Mouse (Mus musculus) cerebellum, postnatal 10 days (tissue): ENCODE data around the gene Got2.
A peak's percentile ranks its signal among the peaks of the same experiment; 100 is the strongest.

Experiments
- DNase-seq, 2 experiments: peaks; one replicate each; pipeline ENCODE4 v3.0.0; 2021; ENCODE audit warnings: mixed read lengths in 2 of 2

The Got2 gene

GRCm38 (mm10) chr8:95888285-95889136 is at the start of gene Got2:
Gene Got2, minus strand, starts transcription at chr8:95888547.
- peak; percentile 97 for DNase-seq

DNA sequence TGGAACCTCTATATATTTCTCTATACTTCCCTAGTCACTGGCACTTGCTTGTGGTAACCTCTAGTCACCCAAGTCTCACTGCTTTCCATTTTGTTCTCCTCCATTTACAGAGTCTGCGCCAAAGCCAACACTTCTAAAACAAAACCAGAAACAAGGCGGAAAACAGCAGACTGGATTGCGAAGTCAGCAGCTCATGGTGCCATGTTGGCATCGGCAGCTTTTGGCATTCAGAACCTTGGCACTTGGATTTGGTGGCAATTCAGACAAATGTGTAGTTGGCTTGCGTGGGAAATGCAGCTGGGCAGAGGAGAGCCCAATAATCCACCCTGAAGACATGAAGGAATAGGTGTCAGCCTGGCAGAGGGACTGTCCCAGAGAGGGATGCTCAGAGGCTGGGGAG is 44.5 kb upstream of the Got2 start:
- peak; percentile 71 for DNase-seq

GRCm38 (mm10) chr8:95929821-95930220 is 41.5 kb upstream of the Got2 start:
- DNase-seq, result peak; percentile 79 to 80

GRCm38 (mm10) chr8:95916106-95916505 is 27.8 kb upstream of the Got2 start:
- peak; percentile 53 to 70 for DNase-seq

DNA sequence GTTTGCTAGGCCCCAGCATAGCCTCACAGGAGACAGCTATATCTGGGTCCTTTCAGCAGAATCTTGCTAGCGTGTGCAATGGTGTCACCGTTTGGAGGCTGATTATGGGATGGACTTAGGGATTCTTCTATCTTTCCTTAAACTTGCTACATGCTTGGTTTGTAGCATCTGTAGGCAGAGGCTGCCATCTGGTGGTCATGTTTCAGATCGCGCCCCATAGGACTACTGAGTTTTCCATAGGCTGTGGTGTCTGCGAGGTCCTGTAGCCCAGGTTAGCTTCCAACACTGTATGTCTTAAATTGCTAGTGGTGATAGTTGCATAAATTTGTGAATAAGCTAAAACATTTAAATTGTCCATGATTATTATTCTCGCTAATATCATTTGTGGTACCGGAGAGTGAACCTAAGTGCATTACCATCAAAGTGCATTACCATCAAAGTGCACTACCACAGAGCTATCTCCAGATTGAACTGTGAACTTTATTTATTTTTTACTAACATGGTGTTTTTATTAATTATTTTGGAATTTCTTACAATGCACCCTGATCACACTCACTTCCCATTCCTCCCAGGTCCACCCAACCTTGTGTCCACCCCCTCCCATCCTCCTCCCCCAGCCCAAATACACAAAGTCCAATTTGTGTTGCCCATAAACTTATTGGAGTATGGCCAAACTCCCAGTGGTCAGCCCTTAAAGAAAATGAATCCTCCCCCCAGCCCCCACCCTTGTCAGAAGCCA is 26.7 kb upstream of the Got2 start:
- DNase-seq, result peak; percentile 88 to 90

GRCm38 (mm10) chr8:95911240-95911639 is 22.9 kb upstream of the Got2 start:
- no peak for DNase-seq

GRCm38 (mm10) chr8:95907885-95908284 is 19.5 kb upstream of the Got2 start:
- no peak for DNase-seq

- DNase-seq, result no peak
Observed at GRCm38 (mm10) chr8:95906738-95907137, 18.4 kb upstream of the Got2 start.

DNA sequence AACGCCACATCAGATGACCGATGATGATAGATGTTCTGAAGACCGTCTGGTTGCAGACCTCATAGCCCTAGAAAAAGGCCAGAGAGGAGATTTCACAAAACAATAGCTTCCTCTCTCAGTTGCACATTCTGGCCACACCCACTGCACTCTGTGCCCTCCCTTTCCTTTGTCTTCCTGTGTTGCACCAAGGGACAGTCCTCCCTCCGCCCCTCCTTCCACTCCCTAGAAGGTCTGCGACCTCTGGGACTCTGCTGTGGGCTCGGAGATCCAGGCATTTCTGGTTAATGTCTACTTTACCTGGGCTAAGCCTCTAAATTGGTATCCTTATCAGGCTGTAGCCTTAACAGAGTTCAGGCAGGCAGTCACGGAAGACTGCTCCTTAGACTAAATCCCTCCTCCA is 13.5 kb upstream of the Got2 start:
- DNase-seq, result no peak

DNA sequence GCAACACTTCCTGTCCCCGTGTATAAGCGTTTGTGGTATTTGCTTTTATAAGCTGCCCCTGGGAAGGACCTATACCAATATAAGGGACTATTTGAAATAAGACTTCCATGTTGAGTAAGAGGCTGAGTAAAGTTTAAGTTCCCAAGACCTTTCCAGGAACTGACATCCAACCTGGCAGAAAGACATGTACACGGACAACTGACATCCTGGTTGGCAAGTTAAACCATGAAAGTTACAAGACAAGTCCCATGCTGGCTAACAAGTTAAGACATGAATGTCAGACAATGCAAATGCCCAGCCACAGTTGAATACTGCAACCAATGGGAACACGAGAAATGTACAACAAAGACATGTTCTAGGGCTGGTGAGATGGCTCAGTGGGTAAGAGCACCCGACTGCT is 5.4 kb upstream of the Got2 start:
- DNase-seq, result no peak

DNA sequence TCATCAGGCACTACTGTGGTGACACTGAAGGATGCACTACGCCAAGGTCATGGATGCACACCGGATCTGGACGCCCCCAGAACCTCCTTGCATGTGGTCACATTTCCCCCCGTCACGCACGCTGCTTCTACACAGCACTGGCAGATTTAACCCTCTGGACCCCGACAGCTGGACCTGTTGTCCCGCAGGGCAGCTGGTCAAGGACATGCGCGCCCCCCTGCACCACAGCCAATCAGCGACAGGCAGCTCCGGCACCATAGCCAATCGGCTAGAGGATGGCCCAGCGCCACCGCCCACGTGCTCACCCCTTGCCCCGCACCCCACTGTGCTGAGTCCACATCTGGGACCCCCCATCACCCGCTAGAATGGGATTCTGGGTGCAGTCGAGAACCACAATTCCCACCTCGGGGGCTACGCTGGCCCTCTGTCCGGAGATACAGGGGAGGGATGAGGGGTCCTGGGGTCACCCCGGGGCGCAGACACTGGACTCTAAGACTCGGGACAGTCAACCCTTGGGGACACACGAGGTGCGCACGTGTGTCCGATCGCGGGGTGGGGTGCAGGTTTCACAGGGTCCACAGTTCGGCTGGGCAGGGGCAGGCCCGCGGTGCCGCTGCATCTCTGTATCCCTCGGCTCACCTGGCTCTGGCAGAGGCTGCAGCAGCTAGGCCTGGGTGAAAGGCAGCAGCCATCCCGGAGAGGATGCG is 616 bp downstream of the Got2 start:
- DNase-seq, result peak; percentile 96

GRCm38 (mm10) chr8:95886647-95887577 is 1.4 kb downstream of the Got2 start:
- DNase-seq, result peak; percentile 52 to 60

GRCm38 (mm10) chr8:95885966-95886365 is 2.4 kb downstream of the Got2 start:
- DNase-seq, result no peak

DNA sequence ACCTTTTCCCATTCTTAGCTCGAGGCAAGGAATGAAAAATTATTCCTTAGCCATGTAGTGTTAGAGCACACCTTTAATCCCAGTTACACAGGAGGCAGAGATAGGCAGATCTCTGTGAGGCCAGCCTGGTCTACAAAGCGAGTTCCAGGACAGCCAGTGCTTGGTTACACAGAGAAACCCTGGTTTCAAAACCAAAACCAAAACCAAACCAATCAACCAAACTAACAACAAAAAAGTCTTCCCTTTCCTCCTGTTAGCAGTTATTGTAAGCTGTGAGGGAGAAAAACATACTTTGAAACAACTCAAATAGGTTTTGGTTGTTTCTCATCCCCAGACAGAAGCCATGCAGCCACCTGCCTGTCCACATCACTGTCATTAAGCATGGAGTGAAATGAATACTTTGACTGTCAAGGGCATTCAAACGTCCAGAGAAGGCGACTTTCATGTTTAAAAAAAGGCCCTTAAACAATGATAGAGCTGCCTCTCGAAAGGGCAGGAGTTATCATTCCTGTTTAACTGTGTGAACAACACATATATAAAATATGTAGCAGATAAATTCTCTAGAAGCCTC is 3.0 kb downstream of the Got2 start:
- no peak for DNase-seq

GRCm38 (mm10) chr8:95884491-95884890 is 3.9 kb downstream of the Got2 start:
- DNase-seq, result no peak

DNA sequence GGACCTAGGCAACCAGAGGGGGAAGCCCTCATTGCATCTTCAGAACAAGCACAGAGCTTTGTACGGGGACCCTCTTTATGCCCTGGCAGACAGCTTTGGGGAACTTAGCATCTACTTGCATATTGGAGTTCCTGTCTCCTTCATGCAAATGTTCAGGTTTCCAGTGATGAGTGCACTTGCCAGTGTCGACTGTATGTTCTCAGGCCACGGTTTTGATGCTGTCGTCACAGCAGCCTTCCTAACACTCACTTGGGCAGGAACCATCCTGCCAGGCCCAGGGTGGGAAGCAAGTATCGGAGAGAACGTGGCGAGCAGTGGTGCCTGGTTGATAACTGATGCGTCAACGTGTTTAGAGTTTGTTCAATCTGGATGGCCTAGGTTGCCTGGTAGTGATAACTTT is 6.2 kb downstream of the Got2 start:
- no peak for DNase-seq

DNA sequence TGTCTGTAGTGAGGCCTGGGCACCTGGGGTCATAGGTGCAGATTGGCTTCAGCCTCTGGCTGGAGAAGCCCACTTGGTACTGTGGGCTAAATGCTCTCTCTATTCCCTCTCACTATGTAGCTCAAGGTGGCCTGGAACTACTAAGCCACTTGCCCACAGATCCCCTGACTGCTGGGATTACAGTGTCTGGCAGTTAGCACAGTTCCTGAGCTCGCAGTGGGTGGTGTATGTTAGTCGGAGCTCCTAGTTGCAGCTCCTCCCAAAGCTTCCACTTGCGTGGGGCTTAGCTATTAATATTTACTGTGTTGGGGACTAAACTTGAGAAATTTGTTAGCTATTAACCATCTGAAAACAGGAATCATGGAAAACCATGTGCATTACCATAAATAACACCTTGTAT is 6.8 kb downstream of the Got2 start:
- DNase-seq, result no peak

DNA sequence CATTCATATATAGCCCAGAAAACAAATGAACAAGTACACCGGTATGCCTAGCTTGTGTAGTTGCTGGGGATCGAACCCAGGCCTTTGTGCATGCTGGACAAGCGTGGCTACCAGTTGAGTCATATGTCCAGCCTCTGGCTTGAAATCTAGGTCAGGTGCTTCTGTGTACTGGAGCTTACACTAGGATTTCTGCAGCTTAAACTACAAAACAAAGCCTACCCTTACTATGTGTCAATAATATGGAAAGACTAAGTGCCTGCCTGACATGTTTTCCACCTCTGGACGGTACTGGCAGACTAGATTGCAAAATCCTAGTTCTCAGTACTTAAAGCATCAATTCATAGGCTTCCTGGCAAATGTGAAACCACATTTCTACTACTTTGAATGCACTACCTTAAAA is 8.5 kb downstream of the Got2 start:
- DNase-seq, result no peak

GRCm38 (mm10) chr8:95878176-95878962 is 10.0 kb downstream of the Got2 start:
- peak; percentile 73 for DNase-seq

DNA sequence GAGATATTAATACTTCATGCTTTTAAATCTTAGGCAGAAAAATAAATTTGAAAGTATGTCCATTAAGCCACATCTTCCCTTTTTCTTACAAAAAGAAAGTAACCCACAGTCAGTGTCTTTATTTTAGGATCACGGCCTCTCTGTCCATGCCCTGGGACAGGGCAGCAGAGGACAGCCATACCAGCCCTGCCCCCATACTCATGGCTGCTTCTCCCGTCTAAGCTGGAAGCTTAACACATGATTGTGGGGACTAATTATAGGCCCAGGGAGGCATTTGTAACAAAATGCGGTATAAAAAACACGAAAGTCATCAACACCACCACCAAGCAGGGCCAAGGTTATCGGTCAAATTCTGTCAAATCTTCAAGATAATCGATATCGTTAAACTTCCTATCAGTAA is 13.1 kb downstream of the Got2 start:
- no peak for DNase-seq

- DNase-seq, result no peak
Observed at GRCm38 (mm10) chr8:95871690-95872089, 16.7 kb downstream of the Got2 start.
